Mouse (Mus musculus) bone marrow, adult 2 months (tissue): Measurements from ENCODE around the gene Ampd3.

Source experiments
- CTCF ChIP-seq: fragments of 200-500 bp; IDR thresholded peaks from 2 replicates; pipeline ENCODE4 v1.5.1; 2011; ENCODE audit warnings: low read length, control low read depth; ENCODE audit not compliant: control insufficient read depth, insufficient read depth
- POLR2A ChIP-seq: fragments of 200-500 bp; IDR thresholded peaks from 2 replicates; pipeline ENCODE4 v1.6.1; 2011; ENCODE audit warnings: low read depth, mild to moderate bottlenecking, control low read depth, low read length, borderline replicate concordance; ENCODE audit not compliant: control insufficient read depth

DNA sequence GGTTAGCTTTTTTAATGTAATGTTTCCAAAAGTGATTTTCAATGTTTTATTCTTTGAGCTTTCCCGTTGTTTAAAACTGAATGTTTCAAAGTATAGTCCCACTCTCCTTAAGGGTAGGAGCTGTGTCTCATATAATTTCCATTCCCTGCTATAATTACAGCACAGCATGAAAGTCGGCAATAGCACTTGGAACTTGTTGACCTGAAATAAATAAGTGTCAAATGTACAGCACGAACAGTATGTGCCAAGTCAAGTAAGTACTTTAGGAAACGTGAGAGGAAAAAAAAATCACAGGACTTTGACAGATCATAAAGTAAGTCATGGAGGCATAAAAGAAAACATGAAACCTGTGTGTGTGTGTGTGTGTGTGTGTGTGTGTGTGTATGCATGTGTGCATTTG, 54.0 kb downstream of the Ampd3 start:
- no peak for TF ChIP-seq CTCF
- no peak for TF ChIP-seq POLR2A
